Mouse (Mus musculus) frontal cortex, adult (tissue): ENCODE data around the gene Cabp1.
A peak's percentile ranks its signal among the peaks of the same experiment; 100 is the strongest.

Experiments
- ATAC-seq: cut with Nextera tagmentation; 2 replicates; pipeline ENCODE4 v1.9.2; 2017; ENCODE audit warnings: mild to moderate bottlenecking, moderate library complexity, mixed read lengths; ENCODE audit not compliant: low TSS enrichment

Gene Cabp1

GRCm38 (mm10) chr5:115210380-115210779 is 16.2 kb upstream of the Cabp1 start:
- ATAC-seq: no peak

GRCm38 (mm10) chr5:115208601-115209000 is 14.4 kb upstream of the Cabp1 start:
- ATAC-seq: no peak

DNA sequence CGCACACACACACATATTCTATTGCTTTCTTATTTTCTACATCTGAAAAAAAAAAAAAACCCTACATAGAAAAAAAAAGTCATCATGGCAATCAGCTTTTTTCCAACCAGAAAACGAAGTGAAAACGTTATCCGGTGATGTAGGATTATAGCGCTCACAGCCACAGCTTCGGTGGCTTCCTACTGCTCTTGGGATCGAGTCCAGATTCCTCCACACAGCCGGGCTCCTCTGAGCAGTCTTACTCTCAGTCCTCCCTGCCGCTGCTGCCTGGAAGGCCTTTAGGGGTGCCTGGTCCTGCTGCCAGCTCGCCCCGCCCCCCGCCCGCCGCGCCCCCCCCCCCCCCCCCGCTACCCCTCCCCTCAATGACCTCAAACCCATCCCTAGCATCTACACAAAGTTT is 13.7 kb upstream of the Cabp1 start:
- ATAC-seq: peak; percentile 56; the same call in 1 of the 2 replicates

DNA sequence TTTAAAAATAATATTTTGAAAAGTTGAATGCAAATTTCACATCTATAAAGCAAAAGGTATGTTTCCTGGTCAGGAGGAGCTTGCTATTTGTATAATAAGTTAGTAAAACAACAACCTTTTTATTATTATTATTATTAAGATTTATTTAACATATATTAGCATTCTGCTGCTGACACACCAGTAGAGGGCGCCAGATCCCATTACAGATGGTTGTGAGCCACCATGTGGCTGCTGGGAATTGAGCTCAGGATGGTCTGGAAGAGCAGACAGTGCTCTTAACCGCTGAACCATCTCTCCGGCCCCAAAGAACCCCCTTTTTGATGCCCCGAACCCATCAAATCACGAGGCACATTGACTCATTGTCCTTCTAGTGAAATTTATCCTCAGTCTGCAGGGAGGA is 13.1 kb upstream of the Cabp1 start:
- no peak for ATAC-seq

GRCm38 (mm10) chr5:115204562-115205311 is 10.6 kb upstream of the Cabp1 start:
- ATAC-seq: peak; percentile 57; the same call in 1 of the 2 replicates

DNA sequence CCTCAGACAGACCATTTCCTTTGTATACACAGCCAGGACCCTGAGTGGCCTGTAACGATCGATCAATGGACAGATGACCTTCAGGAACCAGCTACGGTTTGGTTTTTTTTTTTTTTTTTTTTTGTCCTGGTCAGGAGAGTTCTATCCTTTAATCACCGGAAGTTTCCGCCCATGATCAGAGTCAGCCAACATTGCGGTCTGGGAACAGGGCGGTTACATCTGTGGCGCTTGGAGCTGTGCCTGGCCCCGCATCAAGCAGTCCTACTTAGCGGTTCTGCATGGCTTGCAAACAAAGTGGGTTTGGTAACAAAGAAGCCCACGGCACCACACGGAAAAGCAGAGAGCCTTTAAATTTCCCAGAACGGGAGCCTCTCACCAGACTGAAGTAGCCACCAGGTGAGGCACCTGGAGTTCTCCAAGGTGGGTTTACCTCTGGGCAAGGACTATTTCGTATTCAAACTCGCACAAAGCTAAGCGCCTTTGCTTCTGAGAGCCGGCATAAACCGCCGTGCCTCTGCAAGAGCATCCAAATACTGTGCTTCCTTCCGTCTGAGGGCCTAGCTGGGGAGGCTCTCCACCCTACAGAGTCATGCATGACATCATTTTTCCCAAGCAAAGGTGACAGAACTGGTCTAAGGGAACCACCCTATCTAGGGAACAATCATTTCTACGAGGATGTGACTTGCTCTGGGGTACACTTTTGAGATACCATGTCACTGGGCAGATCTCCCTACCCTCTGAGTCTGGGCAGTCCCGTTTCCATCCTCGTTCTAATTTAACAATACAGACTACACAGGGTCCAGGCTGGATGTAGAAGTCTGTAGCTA is 9.8 kb upstream of the Cabp1 start:
- ATAC-seq: peak; percentile 66

- ATAC-seq: peak; percentile 22; the same call in 1 of the 2 replicates
These were observed 543 bp upstream of the Cabp1 start for GRCm38 (mm10) chr5:115194626-115195221.

DNA sequence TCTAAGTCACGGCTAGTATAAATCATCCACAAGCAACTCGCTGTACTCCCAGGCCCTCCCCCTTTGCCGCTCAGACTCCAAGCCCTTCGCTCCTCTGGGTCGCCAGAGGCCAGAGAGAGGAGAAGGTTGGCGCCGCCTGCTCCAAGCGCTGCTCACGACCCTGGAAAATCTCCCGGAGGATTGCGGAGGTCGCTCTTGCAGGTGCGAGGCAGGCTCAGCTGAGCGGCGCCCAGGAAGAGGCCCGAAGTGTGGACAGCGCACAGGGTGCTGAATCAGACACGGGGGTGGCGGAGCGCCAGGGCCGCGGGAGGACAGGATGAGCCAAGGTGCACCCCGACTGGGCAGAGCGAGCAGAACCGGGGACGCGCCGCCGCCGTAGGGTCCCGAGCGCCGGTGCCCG is 955 bp downstream of the Cabp1 start:
- ATAC-seq: 0 out of 2 replicates have a peak, but pooled peaks have one; percentile 14

DNA sequence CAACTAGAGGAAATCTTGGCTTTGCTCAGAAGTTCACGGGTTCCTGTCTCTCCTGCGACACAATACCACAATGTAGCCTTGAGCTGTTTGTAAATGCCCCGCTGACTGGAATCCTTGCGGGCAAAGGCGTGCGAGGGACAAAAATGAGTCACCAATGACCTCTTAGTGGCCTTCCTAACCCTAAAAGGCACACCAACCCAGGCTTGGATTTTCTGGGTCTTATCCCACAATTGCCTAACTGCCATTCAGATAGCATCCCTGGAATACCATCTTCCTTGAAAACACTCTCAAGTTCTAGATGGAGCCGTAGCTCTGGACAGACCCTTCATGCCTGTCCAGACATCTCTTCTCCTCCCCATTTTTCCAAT is 1.4 kb downstream of the Cabp1 start:
- no peak for ATAC-seq

GRCm38 (mm10) chr5:115191880-115192827 is 2.0 kb downstream of the Cabp1 start:
- ATAC-seq: peak; percentile 15; the same call in 1 of the 2 replicates

DNA sequence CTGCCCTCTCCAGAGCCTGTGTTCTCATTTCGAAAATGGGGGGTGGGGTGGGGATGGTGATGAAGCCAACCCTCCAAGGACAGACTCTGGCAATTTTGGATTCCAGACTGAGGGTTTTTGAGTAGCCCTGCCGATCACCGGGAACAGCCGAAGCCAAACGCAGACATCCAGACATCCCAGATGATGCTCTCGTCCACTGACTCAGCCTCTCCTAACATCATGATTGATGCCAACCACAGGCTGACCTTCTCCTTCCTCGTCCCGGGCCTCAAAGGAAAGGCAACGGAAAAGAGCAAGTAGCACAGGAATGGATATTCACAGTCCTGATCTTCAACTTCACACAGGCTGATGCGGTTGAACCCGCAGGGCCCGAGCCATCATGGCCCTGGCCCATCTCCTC is 4.1 kb downstream of the Cabp1 start:
- no peak for ATAC-seq

DNA sequence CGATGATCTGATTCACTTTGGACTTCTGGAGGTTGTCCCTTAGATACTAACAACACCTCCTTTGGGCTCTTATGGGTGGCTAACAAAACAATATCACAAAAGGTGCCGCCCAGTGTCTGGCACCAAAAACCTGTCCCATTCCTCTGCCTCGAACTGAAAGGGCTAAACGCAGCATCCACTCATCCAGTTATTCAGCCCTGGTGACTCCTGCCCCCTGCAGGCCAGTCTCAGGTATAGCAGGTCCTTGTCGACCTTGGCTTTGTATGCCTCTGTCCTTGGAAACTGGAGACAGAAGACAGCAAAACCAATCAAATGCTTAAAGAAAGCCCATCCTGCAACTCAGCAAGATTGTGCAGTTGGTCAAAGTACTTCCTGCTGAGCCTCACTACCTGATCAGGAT is 5.4 kb downstream of the Cabp1 start:
- no peak for ATAC-seq

DNA sequence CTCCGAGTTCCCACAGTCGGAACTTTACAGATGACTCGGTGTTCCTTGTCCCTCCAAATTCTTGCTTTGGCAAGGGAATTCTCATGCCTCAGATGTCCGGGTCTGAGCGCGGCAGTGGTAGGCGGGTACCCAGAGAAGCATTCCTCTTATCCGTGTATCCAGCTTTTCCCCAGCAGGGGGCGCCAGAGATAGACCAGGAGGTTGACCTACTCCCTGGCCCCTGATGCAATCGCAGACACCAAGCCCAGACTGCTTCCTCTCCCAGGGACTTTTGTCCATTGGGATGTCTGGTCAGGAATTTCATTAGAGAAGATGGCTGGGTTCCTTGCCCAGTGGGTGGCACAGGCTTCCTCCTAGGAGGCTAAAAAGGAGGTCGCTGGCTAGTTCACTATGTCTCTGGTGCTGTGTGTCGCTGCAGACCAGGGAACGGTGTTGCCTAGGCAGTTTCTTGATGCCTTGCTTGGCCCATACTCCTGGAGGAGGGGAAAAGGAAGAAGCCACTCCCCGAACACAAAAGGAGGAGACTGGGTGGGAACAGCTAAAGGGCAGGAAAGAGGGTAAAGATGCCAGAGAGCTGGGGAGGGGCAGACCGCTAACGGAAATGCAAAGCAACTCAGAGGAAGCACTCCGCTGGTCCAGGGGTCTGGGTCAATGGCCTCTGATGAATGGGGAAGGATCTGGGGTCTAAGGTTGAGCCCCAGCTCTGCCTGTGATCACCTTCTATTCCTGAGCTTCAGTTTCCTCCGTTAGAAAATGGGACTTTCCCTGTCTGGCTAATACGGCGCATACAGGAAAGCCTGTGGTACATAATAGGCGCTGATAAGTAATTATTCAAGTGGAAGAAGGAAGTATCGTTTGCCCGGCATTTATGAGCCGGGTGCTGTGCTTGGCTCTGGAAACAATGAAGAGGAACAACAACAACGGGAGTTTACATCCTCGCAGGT is 6.7 kb downstream of the Cabp1 start:
- ATAC-seq: peak; percentile 42

DNA sequence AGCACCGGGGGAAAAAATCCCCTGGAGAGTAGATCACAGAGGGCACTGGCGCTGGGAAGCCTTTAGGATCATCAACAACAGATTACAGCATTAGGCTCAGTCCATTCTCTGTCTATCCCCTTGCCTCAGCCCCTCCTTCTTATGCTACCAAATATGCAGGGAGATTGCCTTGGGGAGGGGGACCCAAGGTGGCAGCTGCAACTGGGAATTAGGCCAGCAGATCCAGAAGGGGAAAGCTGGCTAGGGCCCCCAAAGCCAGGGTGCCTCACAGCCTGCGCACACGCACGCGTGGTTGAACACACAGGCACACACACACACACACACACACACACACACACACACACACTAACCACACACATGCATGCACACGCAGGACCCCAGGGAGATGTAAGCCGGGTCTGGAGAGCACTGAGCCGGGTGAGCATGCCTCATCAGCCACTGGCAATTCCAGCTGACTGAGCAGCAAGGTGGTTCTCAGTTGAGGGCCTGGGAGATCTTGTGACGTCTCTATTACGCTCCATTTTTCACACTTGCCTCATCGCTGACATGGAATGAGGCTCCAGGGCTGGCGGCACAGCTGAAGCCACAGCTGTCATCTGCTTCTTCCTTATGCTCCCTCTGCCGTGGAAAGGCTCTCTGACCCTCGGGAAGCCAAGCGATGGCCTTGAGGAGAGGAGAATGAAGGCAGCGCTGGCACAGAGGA is 7.7 kb downstream of the Cabp1 start:
- ATAC-seq: peak; percentile 41

- no peak for ATAC-seq
These were observed 9.5 kb downstream of the Cabp1 start for GRCm38 (mm10) chr5:115184726-115185125.

GRCm38 (mm10) chr5:115183482-115183881 is 10.7 kb downstream of the Cabp1 start:
- no peak for ATAC-seq

GRCm38 (mm10) chr5:115182925-115183324 is 11.3 kb downstream of the Cabp1 start:
- ATAC-seq: peak; percentile 14; the same call in 1 of the 2 replicates

DNA sequence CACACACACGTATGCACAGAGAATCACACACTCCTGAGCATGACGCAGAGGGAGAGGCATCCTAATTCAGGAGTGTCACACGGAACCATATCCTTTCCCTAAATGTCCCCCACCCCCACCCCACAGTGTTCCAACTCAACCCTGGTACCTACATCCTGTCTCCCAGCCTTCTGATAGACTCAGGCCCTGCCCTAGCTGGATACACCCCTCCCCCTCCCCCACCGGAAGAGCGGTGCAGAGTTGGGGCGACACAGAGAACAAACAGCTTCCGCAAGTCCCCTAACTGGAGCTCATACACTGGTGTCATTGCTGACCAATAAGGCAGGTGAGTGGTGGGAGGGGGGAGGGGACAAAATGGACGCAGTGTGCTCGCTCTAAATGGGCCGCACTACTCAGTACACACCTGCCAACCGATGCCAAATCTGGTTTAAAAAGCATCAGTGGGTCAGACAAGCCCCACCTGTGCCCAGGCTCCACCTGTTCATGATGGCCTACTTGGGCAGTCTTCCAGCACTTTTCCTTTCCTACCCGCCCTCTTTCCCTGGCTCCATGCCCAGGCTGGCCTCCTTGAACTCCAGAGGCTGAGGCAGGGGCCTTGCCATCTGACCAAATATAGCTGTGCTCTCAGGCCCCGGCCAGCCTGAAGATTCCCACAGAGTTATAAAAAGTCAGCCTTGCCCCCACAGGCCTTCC is 12.8 kb downstream of the Cabp1 start:
- no peak for ATAC-seq

DNA sequence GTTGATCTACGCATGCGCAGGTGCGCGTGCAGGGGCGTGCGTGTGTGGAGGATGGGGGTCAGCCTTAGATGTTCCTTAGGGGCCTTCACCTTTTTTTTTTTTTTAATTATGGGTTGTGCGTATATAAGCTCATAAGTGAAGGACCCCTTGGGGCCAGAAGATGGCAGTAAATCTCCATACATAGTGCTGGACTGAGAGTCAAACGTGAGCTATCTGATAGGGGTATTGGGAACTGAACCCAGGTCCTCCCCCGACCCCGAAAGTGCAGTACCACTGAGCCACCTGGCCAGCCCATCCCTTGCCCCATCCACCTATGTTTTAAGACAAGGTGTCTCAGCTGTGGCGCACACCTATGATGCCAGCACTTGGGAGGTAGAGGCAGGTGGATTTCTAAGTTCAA is 14.6 kb downstream of the Cabp1 start:
- ATAC-seq: no peak
